Mouse (Mus musculus): ENCODE results near the gene Thsd4.

GRCm38 (mm10) chr9:60267273-60267626 lies 254.6 kb downstream of the Thsd4 start:
- TF ChIP-seq POLR2A (IDR thresholded peaks at IDR 0.05; ENCODE audit: control insufficient read depth, extremely low read depth, insufficient read depth, low read length, poor library complexity): no peak
- TF ChIP-seq CTCF (IDR thresholded peaks at IDR 0.05; ENCODE audit: borderline replicate concordance, control insufficient read depth, extremely low read depth, insufficient read depth, low read length, poor library complexity): no peak
